Mouse (Mus musculus) layer of hippocampus, postnatal 36 days (tissue): ENCODE measurements around the gene Hmga2. TPM values are rescaled to one million over a fixed set of nuclear protein-coding genes. Genes with fewer than 3 reads are reported as not detected.

Experiments used
- DNase-seq, 2 experiments: peaks; one replicate each; pipeline ENCODE4 v3.0.0; 2022
- total RNA-seq, 2 experiments: library from RNA; stranded (reverse); gene quantifications; 2 replicates each; pipeline ENCODE4 v1.2.3; 2021

Hmga2 gene
- total RNA-seq, 2 experiments from 2014 or later = 0.12 to 0.35 TPM

DNA sequence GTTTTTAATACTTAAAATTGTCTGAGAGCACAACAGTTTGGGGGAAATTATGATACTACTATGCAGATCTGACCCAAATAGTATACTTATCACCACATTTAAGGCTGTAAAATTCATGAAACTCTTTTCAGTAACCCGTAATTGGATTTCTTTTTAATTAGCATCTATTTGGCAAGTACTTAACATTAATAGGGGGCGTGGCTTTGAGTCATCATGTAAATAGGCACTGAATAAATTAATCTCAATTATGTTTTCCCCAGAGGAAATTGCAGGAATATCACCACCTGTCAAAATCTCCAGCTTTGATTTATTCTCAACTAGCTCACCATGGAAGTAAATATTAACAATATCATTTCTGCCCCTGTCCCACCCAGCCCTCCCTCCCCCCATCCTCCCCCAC is 3.7 kb downstream of the Hmga2 start:
- DNase-seq = no peak

GRCm38 (mm10) chr10:120465121-120465520 is 11.1 kb downstream of the Hmga2 start:
- no peak for DNase-seq

DNA sequence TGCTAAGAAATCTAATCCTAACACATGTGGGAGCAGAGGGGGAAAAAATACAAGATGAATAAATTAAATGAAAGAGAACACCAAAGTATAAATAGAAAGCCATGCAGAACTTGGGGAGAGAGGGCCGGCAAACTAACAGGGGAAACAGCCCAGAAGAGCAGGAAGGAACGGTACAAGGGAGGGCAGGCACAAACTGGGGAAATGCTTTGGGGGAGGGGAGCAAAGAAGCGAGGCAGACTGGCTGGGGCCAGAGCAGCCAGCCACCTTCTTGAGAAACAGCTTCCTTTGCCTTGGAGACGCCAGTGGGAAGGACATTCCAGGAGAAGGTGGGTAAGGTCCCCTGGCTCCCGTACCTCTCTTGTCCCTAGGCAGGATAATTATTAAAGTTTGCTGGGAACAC is 14.5 kb downstream of the Hmga2 start:
- no peak for DNase-seq

- no peak for DNase-seq
Measured at GRCm38 (mm10) chr10:120461301-120461700, 15.0 kb downstream of the Hmga2 start.

- DNase-seq = no peak
Measured at GRCm38 (mm10) chr10:120458866-120459265, 17.4 kb downstream of the Hmga2 start.

DNA sequence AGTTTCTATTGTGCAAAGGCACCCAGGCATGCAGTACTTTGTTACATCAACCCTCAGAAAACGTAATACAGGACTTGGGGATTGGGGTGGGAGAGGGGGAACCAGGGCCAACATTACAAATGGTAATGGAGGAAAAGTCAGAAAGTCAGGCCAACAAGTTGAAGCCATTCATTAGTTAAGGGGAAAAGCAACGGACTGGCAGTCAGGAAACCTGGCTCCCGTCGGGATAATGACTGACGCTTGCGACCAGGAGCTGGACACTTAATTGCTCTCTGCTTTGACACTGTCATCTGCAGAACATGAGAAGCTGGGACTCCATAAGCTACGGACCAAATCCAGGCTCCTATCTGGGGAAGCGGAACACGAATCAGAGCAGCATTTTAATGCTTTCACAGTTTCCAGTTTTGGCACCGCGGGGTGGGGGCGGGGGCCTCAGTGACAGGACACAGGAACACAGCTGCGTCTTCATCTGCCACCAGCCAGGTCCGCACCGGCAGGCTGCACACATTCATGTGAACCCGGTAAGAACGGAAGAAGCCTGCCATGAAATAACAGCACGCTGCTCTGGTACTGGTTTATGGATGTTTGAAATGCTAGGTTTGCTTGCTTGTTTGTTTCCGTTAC is 26.5 kb downstream of the Hmga2 start:
- no peak for DNase-seq

GRCm38 (mm10) chr10:120446799-120447198 is 29.5 kb downstream of the Hmga2 start:
- DNase-seq = no peak

DNA sequence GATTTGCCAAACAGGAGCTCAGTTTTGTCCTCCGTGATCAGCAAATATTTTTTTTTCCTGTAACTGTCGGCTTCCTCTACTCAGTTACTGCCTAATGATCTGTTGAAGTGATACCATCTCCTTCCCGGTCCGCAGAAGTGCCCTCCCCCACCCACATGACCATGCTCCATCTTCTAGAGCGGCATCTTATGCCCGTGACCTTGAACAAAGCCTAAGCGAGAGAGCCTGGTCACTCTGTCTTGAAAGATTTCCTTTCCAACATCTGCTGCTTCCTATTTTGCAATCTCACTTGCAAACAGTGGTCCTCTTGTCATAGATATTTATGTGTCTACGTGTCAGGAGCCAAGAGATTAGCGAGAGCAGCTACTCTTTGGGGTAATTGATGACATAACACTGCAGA is 30.1 kb downstream of the Hmga2 start:
- DNase-seq = no peak

- no peak for DNase-seq
Measured at GRCm38 (mm10) chr10:120444463-120445070, 31.7 kb downstream of the Hmga2 start.

- no peak for DNase-seq
Measured at GRCm38 (mm10) chr10:120443757-120444311, 32.4 kb downstream of the Hmga2 start.

DNA sequence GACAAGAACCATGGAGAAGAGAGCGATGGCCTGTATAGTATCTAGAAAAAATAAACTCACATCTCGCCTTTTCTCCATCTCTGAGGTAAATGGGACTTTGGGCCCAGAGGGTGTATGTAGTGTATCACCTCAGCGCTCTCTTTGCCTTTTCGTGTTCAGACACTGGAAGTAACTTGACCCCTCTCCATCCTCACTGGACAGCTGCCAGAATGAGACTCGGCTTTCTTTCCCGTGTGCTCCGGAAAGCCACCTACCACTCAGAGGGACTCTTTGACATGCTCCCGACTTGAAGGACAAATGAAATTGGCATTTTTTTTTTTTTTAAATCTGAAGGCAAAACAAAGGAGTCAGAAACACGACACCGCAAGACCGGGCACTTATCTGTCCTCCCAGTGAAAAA is 35.0 kb downstream of the Hmga2 start:
- DNase-seq = no peak

GRCm38 (mm10) chr10:120434433-120434832 is 41.8 kb downstream of the Hmga2 start:
- DNase-seq = no peak

- no peak for DNase-seq
Measured at GRCm38 (mm10) chr10:120433463-120433815, 42.8 kb downstream of the Hmga2 start.

DNA sequence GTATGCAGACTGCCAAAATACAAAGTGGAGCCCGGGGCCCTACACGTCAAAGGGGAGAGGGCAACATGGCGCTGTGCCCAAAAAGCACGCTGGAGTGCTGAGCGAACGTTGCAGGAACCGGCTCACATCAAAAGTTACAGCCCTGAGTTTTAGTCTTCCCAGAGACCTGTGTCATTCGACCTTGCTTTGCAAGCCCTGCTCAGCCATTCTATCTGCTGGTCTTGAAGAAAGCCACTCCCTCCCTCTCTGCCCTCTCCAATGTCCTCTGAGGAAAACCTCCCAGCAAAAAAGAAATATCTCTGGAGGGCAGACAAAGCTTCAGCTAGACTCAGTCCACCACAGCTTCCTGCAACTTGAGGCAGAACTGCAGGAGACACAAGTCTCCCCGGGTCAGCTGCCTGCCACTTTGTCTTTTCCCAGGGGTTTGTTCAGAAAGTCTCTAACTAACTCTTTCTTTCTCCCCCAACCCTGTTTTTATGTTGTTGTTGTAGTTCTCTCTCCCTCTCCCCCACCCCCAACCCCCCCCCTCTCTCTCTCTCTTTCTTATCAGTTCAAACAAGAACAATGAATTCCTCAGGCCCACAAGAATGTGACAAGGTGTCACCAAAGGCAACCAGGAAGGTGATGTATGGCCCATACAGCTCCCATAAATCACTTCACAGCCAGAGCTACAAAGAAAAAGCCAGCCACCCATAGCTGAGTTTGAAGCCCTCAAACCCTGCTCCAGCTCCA is 43.4 kb downstream of the Hmga2 start:
- no peak for DNase-seq

- DNase-seq = no peak
Measured at GRCm38 (mm10) chr10:120432081-120432480, 44.2 kb downstream of the Hmga2 start.

DNA sequence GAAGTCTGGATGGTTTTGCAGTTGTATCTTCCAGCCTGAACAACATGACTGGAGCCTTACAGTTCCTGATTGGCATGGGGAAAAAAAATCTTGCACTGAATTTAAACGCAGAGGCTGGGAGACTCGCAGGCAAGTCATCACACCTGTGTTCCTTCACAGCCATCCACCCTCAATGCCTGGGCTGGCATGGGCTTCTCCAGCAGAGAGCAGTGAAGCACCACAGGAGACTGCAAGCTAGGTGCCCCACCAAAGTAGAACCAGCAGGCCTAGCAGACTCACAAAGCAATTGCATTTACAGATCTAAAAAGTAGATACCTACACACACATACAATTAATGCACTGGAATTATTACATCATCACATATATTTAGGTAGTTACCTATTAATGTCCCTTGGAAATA is 44.8 kb downstream of the Hmga2 start:
- no peak for DNase-seq

GRCm38 (mm10) chr10:120430422-120430821 is 45.8 kb downstream of the Hmga2 start:
- DNase-seq = no peak

DNA sequence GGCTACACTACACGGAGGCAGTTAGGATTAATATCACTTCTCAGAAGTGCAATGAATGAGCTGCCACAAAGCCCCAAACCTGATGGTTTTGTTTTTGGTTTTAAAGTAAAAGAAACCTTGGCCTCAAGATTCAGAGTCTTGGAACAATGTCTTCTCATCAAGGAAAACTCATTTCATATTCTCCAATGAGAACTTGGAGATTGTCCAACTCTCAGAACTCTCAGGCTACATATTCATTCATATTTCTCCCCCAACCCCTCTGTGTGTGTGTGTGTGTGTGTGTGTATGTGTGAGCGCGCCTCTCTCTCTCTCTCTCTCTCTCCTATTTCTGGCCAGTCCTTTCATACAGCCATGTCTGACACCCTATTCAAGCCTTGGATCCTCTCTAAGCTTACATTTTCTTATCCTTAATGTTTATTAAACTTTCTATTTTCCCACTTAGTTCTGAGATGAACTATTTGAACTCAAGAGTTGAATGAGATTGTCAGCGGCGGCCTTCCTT is 46.5 kb downstream of the Hmga2 start:
- DNase-seq = no peak

- no peak for DNase-seq
Measured at GRCm38 (mm10) chr10:120429199-120429551, 47.1 kb downstream of the Hmga2 start.

DNA sequence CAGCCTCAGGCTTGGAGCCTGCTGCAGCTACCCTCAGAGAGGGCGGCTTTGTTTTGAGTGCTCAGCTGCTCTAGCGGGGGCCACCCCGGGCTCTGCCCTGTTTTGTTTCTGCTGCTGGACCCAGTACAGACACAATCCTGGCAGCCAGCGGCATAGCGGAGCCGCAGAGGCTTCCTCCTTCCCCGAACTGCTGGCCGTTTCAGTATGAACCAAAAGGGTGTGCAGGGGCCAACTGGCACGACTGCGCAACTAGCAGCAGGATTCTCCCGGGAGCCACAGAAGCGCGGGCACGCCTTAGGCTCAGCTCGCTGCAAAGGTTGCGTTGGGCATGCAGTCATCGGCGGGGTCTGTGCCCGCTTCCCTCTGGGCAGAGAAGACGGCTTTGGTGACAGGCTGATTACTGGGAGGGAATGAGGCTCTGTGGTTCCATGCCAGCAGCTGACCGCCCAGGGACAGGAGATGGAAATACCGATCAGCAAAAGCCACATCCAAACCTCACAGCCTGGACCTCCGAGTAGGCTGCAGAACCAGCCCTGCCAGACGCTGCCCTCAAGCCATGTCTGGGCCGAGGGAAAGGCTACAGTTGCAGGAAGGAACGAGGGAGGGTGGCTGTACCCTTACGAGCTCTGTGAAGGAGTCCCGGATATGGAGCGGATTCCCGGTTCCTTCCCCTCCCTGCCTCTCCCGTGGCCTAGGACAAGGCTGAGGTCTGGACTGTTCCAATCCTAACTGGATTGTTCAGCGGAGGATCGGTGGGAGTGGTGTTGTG is 47.7 kb downstream of the Hmga2 start:
- peak in 1 of 2 experiments; percentile 20 for DNase-seq

- DNase-seq = no peak
Measured at GRCm38 (mm10) chr10:120426086-120426610, 50.1 kb downstream of the Hmga2 start.

DNA sequence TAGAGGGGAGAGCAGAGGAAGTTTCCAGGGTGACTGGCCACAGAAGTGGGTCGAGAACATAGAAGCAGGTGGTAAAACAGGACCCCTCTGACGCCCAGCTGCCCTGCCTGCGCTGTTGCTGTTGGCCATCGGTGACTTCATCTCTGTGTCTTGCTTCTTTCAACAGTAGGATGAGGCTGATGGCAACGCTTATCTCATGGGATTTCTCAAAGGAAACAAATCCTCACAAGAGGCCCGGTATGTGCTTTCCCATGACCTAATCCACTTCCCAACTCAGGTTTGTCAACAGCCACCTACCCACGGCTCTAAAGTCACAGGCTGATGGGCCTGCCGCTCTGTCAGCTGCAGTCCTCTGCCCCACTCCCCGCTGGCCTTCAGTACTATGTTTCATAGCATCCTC is 52.3 kb downstream of the Hmga2 start:
- no peak for DNase-seq

- DNase-seq = no peak
Measured at GRCm38 (mm10) chr10:120423256-120423655, 53.0 kb downstream of the Hmga2 start.
